Mouse (Mus musculus) CD4-positive, CD25-positive, alpha-beta regulatory T cell, adult 4 months (primary cell): ENCODE data around the gene Anp32a. TPM values are rescaled to one million over a fixed set of nuclear protein-coding genes. Genes with fewer than 3 reads are reported as not detected.

Experiments
- ATAC-seq: one replicate; pipeline ENCODE4 v1.8.0; 2017
- polyA plus RNA-seq, 2 experiments: library from polyadenylated mRNA; unstranded; fragments of 100-300 nt; shearing (Covaris generic); gene quantifications; one replicate each; pipeline ENCODE4 v1.2.1; 2017

Anp32a gene
- polyA plus RNA-seq, 2 experiments from 2014 or later = 111 to 235 TPM

DNA sequence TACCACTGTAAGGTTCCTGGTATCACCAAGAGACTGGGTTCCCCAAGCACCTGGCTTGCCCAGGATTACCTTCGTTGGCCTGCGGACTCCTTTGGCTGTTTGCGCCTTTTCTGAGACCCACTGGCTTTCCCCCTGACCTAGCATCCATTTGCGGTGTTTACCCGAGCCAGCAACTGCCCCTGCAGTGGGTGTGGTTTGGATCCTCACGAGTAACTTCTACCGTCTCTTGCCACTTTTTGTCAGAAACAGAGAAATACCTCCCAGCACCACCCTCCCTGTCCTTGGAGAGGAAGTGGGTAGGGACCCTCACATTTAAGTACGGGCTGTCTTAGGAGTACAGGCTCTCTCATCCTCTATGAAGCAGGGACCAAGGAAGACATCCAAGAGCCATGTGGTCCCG is 29.1 kb downstream of the Anp32a start:
- ATAC-seq = no peak

DNA sequence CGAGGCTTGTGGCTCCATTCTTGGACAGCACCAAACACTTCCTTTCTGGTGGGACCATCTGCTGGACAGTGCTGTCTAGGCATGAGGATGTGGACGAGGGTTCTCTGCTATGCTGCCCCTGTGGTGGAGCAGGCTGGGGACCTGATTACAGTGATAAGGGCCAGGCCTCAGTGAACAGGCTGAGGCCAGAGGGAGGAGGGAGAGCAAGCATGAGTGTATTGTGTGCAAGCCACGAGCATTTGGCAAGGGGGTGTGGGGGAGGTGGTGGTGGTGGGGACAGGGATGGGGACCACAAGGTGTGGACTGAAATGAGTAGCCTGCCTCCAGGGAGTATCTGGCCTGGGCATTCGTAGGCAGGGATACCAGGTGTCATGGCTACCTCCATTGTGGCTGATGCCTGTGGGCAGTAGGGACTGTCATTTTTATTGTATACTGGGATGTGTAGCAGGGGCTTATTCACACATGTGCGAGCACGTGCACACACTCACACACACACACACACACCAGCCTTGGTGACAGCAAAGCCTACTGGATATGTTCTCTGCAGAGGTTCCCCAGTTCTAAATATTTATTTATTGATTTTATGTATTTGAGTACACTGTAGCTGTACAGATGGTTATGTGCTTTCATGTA is 29.7 kb downstream of the Anp32a start:
- ATAC-seq = no peak

DNA sequence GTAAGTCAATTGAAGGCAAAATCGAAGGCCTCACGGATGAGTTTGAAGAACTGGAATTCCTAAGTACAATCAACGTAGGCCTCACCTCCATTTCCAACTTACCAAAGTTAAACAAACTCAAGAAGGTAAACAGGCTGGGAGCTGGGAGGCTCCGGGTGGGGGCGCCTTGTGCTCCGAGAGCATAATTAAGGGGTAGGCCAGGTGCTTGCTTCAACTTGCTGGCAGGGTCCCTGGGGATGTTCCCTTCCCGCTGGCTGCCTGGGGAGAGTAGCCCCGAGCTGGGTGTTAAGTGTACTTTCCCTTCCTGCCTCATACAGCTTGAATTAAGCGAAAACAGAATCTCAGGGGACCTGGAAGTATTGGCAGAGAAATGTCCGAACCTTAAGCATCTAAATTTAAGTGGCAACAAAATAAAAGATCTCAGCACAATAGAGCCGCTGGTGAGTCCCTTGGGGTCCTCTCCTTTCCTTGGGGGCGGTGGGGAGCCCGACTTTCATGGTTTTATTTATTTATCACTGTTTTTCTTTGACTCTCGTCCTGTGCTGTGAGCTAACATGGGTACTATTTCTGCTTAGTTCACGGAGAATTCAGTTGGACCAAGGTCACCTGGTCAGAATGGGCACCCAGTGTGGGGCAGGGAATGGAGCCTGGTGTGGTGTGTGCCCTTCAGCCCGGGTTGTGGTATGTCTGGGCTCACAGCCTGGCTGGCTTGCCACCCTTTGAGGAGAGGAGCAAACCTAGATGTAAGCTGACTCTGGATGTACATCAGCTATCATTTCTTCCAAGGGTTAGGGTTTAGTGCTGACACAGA is 30.9 kb downstream of the Anp32a start:
- ATAC-seq = no peak

DNA sequence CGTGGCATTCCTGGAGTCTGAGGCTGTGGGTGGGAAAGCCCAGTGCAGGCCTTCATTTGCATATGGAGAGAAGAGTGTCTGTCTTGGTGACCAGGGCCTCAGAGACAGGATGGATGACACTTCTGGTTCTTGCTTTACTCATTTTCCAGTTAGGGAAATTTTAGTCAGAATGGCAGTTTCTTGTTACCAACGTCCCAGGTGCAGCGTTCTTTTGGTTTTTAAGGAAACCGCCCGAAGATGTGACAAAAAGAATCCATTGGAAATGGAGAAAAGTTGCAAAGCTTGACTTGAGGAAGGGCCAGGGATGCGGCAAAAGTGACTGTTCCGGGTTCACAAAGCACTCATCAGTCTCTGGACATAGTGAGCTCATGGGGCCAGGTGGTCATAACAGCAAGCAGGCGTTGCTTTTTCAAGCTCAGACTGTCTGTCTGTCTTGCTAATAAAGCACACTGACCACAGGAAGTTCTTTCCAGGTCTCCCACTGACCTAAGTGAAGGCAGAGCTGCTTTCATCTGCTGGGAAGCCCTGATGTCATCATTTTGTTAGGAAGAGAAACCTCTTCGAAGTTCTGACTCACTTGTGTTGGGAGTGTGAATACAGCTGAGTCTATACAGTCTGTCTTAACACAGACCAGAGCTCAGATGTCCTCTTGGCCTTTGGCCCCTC is 31.6 kb downstream of the Anp32a start:
- no peak for ATAC-seq

DNA sequence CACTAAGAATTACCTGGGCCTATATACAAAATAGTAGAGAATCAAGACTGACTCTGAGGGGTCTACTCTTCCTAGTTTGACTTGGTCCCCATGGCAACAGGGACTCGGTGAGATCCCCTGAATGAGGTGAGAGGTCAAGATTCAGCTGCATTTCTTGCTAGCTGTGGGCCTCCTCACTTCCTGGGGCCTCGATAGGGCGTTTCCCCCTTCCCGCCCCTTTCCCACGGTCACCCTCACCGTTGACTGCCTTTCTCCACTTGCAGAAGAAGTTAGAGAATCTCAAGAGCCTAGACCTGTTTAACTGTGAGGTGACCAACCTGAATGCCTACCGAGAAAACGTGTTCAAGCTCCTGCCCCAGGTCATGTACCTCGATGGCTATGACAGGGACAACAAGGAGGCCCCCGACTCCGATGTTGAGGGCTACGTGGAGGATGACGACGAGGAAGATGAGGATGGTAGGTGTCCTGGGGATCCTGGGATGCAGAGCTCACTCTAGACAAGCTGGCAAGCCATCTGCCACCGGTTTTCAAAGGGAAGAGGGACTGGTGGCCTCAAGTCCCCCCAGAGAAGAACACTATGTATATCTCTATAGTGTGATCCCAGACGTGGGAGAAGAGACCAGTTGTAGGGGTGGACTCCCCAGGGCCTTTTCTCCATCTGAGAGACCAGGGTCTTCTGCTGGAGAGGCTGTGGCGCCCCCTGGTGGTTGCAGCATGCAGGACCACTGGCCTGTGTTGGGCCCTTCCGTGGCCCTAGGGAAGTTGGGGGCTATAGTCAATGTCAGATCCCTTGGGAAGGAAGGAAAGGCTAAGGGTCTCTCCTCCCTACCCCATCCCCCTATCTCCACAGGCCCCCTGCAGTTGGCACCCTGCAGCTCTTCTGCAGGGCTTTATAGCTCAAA is 32.4 kb downstream of the Anp32a start:
- peak; percentile 55 for ATAC-seq

DNA sequence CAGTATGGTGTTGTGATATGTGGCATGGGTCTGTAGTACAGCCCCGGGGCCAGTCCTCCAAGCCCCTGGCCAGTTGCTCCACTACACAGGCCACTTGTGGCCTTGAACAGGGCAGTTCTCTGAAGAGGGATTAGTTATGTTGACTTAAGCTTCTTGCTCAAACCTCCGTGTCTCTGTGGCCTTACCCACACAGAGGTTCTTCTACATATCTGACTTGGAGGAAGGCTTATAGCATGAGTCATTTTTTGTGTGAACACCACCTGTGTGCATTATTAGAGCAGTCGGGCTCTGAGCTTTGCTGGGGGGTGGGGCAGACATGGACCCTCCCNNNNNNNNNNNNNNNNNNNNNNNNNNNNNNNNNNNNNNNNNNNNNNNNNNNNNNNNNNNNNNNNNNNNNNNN is 33.2 kb downstream of the Anp32a start:
- ATAC-seq = no peak

DNA sequence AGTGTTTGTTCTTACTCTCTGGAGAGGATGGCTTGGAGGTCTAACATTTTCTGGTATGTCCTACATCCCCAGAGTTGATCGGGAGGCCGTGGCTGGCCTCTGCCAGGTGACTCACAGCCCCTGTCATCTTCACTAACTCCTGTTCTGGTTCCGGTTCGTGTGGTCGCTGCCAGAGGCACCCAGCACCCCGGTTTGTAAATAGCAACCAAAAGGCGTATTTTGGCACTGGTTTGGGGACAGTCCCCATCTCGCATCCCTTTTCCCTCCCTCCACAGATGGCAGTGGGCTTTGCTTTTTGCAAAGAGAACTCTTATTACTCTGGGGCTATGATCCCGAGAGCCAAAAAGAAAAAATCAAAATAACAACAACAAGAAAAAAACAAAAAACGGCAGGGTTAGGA is 36.8 kb downstream of the Anp32a start:
- no peak for ATAC-seq

DNA sequence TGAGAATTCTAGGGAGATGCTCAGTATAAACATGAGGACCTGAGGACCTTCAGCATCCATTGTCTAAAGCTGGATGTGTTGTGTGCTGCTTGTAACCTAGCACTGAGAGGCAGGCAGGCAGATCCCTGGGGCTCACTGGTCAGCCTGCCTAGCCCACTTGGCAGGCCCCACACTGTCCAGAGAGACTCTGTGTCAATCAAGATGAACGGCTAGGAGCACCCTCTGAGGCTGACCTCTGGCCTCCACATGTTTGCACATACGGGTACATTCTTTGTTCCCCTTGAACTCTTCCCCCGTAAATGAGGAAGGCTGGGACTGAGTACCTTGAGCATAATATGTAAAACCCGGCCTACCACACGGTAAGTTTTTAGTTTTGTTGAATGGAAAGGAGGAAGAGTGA is 39.3 kb downstream of the Anp32a start:
- no peak for ATAC-seq

DNA sequence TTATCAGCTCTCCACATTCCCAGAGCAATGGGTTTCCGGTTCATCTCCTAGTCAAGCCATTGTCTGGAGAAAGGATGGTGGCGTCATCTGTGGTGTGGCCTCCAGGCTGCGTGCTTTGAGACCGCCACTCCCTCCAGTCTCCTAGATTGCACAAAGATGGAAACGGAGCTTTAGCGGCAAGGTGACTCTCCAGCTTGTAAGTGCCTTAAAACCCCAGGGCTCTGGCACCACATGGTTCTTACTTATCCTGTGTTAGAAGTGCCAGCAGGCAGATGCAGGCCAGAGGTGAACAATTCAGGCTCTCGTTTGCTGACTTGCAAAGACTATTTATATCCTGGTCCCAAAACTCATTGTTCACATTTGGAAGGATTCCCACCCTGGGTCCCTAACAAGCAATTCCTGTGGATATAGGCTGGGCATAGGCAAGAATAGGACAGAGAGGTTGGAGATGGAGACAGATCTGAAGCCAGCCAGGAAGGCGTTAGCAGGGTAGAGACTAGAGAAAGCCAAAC is 40.4 kb downstream of the Anp32a start:
- ATAC-seq = no peak

DNA sequence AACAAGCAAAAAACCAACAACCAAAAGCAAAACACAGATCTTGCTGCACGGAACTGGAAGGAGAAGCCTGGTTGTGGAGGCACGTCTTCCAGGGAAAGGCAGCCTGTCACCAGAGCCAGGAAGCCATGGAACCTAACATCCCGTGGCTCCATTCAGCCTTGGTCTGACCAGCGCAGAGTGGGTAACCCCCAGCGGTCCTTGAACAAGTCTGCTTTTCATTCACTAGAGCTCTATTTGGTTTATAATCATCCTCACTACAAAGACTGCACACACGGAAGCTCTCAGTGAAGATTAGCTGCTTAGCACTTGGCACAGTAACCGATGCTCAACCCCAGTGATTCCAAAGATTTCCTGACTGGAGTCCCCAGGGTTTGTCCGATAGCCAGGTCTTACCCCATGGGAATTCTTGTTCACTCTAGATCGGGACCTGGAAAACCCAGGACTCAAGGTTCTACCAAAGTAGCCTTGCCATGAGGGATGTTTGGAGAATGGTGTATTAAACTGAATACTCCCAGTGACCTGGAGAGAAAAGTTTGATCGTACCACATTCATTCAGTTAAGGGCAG is 41.5 kb downstream of the Anp32a start:
- ATAC-seq = no peak

DNA sequence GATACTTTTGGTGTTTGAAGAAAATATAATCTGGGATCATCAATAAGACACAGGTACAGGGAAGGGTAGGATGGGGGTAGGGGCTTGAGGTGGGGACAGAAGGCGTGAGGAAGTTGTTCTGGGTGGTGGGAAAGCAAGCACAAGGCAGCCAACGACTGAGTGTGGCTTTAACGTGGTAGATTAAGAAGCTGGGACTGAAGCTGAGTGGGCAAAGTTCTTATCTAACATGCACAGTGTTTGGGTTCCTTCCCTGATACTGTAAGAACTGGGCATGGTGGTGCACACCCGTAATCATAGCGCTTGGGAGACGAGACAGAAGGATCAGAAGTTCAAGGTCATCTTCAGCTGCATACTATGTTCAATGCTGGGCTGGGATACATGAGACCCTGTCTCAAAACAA is 44.0 kb downstream of the Anp32a start:
- ATAC-seq = no peak

DNA sequence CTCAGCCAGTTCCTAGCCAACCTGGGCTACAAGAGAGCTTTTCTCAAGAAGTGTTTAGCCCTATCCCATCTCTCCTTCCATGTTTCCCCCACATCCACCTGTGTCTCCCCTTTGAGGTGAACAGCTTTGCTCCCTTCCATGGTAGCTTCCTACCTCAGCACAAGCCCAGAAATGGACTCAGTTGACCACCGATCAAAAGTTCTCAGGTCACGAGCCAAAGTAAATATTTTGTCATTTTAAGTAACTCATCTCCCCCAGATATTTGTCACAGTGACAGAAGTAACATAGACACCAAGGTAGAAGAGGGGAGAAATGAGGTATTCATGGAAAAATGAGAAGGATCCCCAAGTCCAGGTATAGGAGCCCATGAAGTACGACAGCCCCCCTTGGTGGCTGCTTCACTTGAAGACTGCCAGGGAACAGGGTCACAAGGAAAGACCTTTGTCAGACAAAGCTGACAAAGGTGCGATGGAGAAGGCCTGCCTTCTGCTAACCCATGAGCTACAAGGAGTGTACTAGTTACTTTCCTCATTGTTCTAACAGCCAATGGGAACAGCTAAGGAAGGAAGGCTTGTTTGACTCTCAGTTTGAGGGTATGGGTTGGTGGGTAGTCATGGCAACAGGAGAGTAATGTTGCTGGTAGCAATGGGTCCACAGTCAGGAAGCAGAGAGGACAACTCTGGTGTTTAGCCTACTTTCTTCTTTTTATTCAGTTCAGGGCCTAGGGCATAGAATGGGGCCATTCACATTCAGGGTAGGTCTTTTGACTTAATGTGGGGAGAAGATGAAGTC is 44.8 kb downstream of the Anp32a start:
- ATAC-seq = no peak

DNA sequence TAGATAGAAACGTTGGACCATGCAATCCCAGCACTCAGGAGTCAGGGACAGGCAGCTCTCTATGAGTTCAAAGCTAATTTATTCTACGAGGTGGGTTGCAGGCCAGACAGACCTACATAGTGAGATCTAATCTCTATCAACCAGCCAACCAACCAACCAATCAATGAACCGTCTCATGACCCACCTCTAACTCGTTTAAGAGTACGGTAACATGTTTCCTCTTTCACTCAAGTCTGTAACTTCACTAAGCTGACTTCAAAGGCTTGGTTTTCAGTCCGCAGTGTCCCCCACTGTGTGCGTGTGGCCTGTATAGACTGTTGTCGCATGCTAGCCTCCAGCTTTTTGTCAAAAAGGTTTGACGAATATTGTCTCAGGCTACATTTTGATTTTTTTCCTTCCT is 48.6 kb downstream of the Anp32a start:
- ATAC-seq = no peak

DNA sequence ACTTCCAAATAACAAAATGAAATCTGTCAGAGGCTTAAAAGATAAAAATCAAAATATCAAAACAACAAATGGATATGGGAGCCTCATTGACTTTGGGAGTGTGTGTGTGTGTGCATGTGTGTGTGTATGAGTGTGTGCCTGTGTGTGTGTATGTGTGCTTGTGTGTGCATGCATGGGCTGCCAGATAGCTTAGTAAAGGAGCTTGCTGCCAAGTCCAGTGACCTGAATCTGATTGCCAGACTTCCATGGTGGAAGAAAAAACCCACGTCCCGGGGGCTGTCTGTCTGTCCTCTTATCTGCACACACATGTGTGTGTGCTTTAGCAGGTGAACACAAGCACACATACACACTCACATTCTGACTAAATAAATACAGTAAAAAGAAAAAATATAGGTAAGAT is 52.4 kb downstream of the Anp32a start:
- ATAC-seq = no peak

DNA sequence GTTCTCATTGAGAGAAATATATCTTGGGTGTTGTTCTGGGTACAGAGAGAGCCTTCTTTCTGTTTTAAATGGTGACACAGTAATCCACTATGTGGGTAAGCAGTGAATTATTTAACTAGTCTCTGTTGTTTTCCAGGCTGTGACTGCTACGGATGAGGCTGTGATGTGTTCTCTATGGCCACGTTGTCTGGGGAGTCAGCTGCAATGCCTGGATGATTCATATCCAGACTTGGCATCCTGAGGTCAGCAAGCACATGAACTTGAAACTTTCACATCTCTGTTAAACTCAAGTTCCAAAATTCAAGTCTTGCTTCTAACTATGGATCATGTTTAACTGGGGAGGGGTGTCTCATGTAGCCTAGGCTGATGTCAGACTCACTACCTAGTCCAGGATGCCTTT is 53.1 kb downstream of the Anp32a start:
- ATAC-seq = no peak

DNA sequence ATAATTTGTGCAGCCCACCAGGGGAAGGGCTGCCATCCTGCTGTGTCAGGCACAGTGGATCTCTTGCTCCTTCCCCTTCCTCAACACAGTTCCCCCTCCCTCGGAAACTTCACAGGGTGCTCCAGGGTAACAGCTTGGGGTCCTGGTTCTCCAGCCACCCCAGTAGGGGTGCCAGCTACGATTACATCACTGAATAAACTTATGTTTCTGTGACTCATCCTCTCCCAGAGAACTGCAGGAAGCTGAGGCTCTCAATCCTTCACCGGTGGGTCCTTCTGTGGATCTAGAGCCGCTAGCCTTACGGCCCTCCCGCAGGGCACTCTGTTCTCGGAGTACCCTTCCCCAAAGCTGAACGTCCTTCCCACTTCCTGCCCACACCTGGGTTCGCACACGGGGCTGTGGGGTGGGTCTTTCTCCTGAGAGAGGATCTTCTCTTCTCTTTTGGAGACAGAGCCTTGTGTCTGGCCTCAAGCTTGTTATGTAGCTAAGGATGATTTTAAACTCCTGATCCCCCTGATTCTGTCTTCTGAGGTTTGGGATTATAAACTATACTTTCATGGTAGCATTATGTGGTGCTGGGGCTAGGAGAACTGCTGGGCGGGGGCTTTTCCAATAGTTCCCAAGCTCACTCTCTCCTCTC is 59.6 kb downstream of the Anp32a start:
- no peak for ATAC-seq

DNA sequence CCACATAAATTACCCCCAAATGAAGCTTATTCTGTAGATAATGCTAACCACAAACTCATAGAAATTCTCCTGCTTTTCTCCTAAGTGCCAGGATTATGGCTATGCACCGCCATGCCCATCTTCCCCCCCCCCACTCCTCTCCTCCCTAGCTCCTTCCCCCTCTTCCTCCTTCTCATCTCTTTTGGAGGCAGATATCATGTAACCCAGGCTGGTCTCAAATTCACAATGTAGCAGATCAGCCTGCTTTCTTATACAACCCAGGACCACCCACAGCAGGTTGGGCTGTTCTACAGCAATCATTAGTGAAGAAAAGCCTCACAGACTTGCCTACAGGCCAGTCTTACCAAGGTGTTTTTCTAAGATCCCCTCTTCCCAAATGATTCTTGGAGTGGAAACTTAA is 60.5 kb downstream of the Anp32a start:
- no peak for ATAC-seq

DNA sequence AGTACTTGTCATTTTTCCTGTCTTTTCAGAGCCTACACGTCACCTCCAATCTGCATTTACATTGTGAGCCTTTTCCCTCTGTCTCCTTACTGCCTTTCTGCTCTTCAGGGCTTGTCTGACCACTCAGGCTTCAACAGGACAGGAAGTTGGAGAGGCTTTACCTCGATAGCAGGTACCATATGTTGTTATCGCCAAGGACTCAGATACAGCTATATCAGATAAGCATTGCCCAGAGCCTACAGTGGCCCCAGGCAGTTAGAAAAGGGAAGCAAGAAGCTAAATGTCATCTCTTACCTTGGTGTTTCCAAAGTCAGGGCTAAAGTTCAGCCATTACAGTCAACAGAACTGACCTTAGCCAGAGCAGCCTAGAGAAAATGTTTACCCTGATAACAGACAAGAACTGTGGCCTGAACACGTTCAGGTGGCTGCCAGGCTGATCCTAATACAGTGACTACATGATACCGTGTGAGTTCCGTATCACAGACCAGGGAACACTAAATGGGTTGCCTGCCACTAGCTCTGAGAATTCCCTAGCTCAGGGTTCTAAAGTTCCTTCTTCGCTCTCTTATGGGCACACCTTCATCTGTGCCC is 65.4 kb downstream of the Anp32a start:
- no peak for ATAC-seq

DNA sequence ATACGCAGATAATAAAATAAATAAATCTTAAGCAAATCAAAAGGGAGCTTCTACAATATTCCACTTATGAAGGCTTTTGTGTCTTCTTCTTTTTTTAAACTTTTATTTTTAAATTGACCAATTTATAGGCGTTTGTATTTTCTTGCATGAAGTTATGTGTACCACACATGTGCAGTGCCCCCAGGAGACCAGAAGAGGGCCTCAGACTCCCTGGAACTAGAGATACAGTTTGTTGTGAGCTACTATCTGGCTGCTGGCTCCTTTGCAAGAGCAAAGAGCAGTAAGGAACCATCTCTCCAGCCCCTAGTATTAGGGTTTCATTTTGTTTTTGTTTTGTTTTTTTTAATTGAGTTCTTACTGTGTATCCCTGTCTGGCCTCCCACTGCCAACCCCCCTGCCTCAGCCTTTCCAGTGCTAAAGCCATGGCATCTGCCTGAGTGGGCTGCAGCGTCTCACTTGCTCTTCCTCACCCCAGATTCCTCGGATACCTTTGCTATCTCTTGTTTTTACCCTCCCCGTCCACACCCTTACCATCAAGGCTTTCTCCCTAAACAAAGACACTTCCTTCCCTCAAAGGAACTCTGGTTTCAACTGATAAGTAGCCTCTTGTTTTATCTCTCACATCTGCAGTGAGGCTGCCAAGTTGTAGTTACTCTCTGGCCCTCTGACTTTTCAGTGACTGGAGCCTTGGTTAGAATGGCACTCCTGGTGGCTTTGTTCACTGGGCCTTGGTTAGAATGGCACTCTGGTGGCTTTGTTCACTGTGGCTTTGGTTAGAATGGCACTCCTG is 66.5 kb downstream of the Anp32a start:
- ATAC-seq = no peak

DNA sequence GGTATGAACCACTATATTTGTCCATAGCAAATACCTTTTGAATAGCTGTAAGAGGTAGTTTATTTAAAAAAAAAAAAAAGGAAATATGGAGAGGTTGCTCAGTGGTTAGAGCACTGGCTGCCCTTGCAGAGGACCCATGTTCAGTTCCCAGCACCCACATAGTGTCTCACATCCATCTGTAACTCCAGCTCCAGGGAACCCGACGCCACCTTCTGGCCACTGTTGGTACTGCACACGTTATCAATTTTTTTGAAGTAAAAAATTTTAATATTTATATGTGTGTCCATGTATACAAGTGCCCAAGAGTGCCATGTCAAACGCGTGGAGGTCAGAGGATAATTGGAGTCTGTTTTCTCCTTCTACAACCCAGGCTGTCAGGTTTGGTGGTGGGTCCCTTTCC is 77.6 kb downstream of the Anp32a start:
- no peak for ATAC-seq
